Mouse (Mus musculus) right cerebral cortex, postnatal 14 days (tissue): ENCODE measurements at regions not wholly inside any gene's neighbourhood (a gene's known extent, or its start where the extent isn't known, plus 50 kb on each side); places are given as distances from the start of the nearest gene placed in this dataset.

ENCODE experiments used
- DNase-seq: peaks from one replicate; pipeline ENCODE4 v3.0.0; 2022

GRCm38 (mm10) chr3:144069979-144070540 lies 135.0 kb downstream of the Lmo4 start:
- no peak for DNase-seq

- no peak for DNase-seq
These were observed 138.0 kb downstream of the Lmo4 start for GRCm38 (mm10) chr3:144067016-144067415.

- DNase-seq, result no peak
These were observed 146.9 kb downstream of the Lmo4 start for GRCm38 (mm10) chr3:144058106-144058505.

- no peak for DNase-seq
These were observed 154.7 kb downstream of the Lmo4 start for GRCm38 (mm10) chr3:144050341-144050740.

- no peak for DNase-seq
These were observed 155.8 kb downstream of the Lmo4 start for GRCm38 (mm10) chr3:144049270-144049669.

GRCm38 (mm10) chr3:144044366-144044765 lies 160.7 kb downstream of the Lmo4 start:
- no peak for DNase-seq

GRCm38 (mm10) chr3:144041788-144042187 lies 163.2 kb downstream of the Lmo4 start:
- DNase-seq, result no peak

GRCm38 (mm10) chr3:144039498-144039897 lies 165.5 kb downstream of the Lmo4 start:
- DNase-seq, result no peak

- no peak for DNase-seq
These were observed 175.4 kb downstream of the Lmo4 start for GRCm38 (mm10) chr3:144029611-144030010.

- DNase-seq, result no peak
These were observed 175.9 kb downstream of the Lmo4 start for GRCm38 (mm10) chr3:144029121-144029520.

- DNase-seq, result no peak
These were observed 177.7 kb downstream of the Lmo4 start for GRCm38 (mm10) chr3:144027134-144027980.

GRCm38 (mm10) chr3:144025451-144026125 lies 179.4 kb downstream of the Lmo4 start:
- no peak for DNase-seq

GRCm38 (mm10) chr3:144024216-144024615 lies 180.8 kb downstream of the Lmo4 start:
- no peak for DNase-seq

- no peak for DNase-seq
These were observed 182.0 kb downstream of the Lmo4 start for GRCm38 (mm10) chr3:144023058-144023457.

- no peak for DNase-seq
These were observed 183.1 kb downstream of the Lmo4 start for GRCm38 (mm10) chr3:144021969-144022368.

- DNase-seq, result no peak
These were observed 184.7 kb downstream of the Lmo4 start for GRCm38 (mm10) chr3:144020189-144020940.

- no peak for DNase-seq
These were observed 185.7 kb downstream of the Lmo4 start for GRCm38 (mm10) chr3:144019293-144019692.

- no peak for DNase-seq
These were observed 186.5 kb downstream of the Lmo4 start for GRCm38 (mm10) chr3:144018559-144018958.

- DNase-seq, result no peak
These were observed 189.8 kb downstream of the Lmo4 start for GRCm38 (mm10) chr3:144015236-144015635.

- DNase-seq, result no peak
These were observed 191.4 kb downstream of the Lmo4 start for GRCm38 (mm10) chr3:144013481-144014125.

- DNase-seq, result no peak
These were observed 192.2 kb downstream of the Lmo4 start for GRCm38 (mm10) chr3:144012820-144013219.

GRCm38 (mm10) chr3:144012173-144012572 lies 192.8 kb downstream of the Lmo4 start:
- no peak for DNase-seq
